ENCODE assay signal across 9 mouse cellular contexts in genomic region chr13:54113819-54114550, GRCm38 (mm10). TPM values are rescaled to one million over a fixed set of nuclear protein-coding genes. Genes with fewer than 3 reads are reported as not detected.
DNase-seq lines count a peak whose midpoint lies in the region; ATAC-seq lines count a peak whose summit lies in the region.
"Had no signal": no experiment of that assay in that cellular context is flagged by ENCODE, and none has a peak within 500 bp of the region (broad histone marks: within the 10 kb centered on the region; RNA-seq: fewer than 3 reads in every experiment).

No protein-coding gene starts in this region.

- ATAC-seq in neural tube, embryonic 11.5 days (ENCODE audit: insufficient read depth, low FRiP score, low TSS enrichment) = no peak
- 0 out of 2 replicates have a peak, but pooled peaks have one; percentile 39 for ATAC-seq in stomach, embryonic 15.5 days (ENCODE audit: insufficient read depth, low FRiP score, low read depth)

- no peaks in the 10 kb centered on the region for H3K36me3 ChIP-seq in neural tube, embryonic 11.5 days (ENCODE audit: control insufficient read depth, insufficient read depth, low read length)
- no peaks in the 10 kb centered on the region for H3K36me3 ChIP-seq in stomach, embryonic 15.5 days
- H3K36me3 ChIP-seq: embryonic facial prominence, embryonic 13.5 days had no signal

- intact Hi-C loops in left cerebral cortex, postnatal 4 days (cut with DNase I) = loop anchor here (2.0 to 10.0 kb wide), 4 partner anchors 113 to 333 kb away; partner anchors contain the start of gene Cplx2

- H3K4me3 ChIP-seq in neural tube, embryonic 11.5 days (ENCODE audit: low read depth, low read length) = no peak overlapping the region
- H3K4me3 ChIP-seq in stomach, embryonic 15.5 days (replicated peaks) = no peak overlapping the region
- H3K4me3 ChIP-seq: embryonic facial prominence, embryonic 13.5 days had no signal

- H3K9ac ChIP-seq in neural tube, embryonic 11.5 days (ENCODE audit: low read length) = no peak overlapping the region
- no peak overlapping the region for H3K9ac ChIP-seq in stomach, embryonic 15.5 days
- H3K9ac ChIP-seq: embryonic facial prominence, embryonic 13.5 days had no signal

- no peaks in the 10 kb centered on the region for H3K27me3 ChIP-seq in neural tube, embryonic 11.5 days (ENCODE audit: control insufficient read depth, insufficient read depth, low read length)
- H3K27me3 ChIP-seq in stomach, embryonic 15.5 days (replicated peaks) = no peaks in the 10 kb centered on the region

- H3K27ac ChIP-seq in neural tube, embryonic 11.5 days (ENCODE audit: low read depth, low read length) = no peak overlapping the region
- H3K27ac ChIP-seq in stomach, embryonic 15.5 days = no peak overlapping the region
- H3K27ac ChIP-seq: embryonic facial prominence, embryonic 13.5 days had no signal

- H3K4me1 ChIP-seq in neural tube, embryonic 11.5 days (ENCODE audit: control insufficient read depth, insufficient read depth, low read length) = no peaks in the 10 kb centered on the region
- H3K4me1 ChIP-seq in stomach, embryonic 15.5 days = no peaks in the 10 kb centered on the region
- H3K4me1 ChIP-seq: embryonic facial prominence, embryonic 13.5 days had no signal

- WGBS in neural tube, embryonic 11.5 days = 57% methylated on average over 11 of the region's 11 CpGs
- WGBS in stomach, embryonic 15.5 days = 56% methylated on average over 11 of the region's 11 CpGs

- H3K9me3 ChIP-seq in neural tube, embryonic 11.5 days (ENCODE audit: control insufficient read depth, low read length) = no peaks in the 10 kb centered on the region
- H3K9me3 ChIP-seq in stomach, embryonic 15.5 days = no peaks in the 10 kb centered on the region
- H3K9me3 ChIP-seq: embryonic facial prominence, embryonic 13.5 days had no signal

- H3K4me2 ChIP-seq in neural tube, embryonic 11.5 days (ENCODE audit: low read depth) = no peak overlapping the region
- H3K4me2 ChIP-seq in stomach, embryonic 15.5 days = no peak overlapping the region
- H3K4me2 ChIP-seq: embryonic facial prominence, embryonic 13.5 days had no signal

- DNase-seq in urinary bladder, adult 18-20 months (ENCODE audit: low spot score in 2 of 2) = peak; percentile 52 to 65
- DNase-seq in urinary bladder, postnatal 10 days (ENCODE audit: low spot score) = no peak
- peak; percentile 90 to 92 for DNase-seq in cerebellum, postnatal 10 days
- peak; percentile 77 to 93 for DNase-seq in frontal cortex, postnatal 36 days (ENCODE audit: low spot score in 2 of 2)
- DNase-seq in induced T-regulatory cell, adult 2 months (ENCODE audit: low read depth) = peak; percentile 68
- DNase-seq in left cerebral cortex, postnatal 4 days = peak; percentile 81
- peak; percentile 80 for DNase-seq in neural tube, embryonic 11.5 days (ENCODE audit: low spot score)

RNA-seq across cellular contexts. Expression of gene Sfxn1, which starts 42.3 kb away (rescaled TPM):
- total RNA-seq in left cerebral cortex, postnatal 4 days (2021) = 10 to 100 TPM; 86.5 to 94.5 TPM
- polyA plus RNA-seq in neural tube, embryonic 11.5 days (2014; fragmentation: Nextera tagmentation; extraction: Ambion mirVana) = 83.0 and 87.7 TPM in 2 replicates
- 63.8 and 72.6 TPM in 2 replicates for polyA plus RNA-seq in stomach, embryonic 15.5 days (2015; fragmentation: Nextera tagmentation; extraction: Ambion mirVana)

RNA-seq across cellular contexts. Expression of gene Drd1, which starts 58.5 kb away (rescaled TPM):
- 10 to 100 TPM; 26.0 to 28.0 TPM for total RNA-seq in left cerebral cortex, postnatal 4 days (2021)
- polyA plus RNA-seq in neural tube, embryonic 11.5 days (2014; fragmentation: Nextera tagmentation; extraction: Ambion mirVana) = 0.55 and 0.73 TPM in 2 replicates
- 0.18 and 0.21 TPM in 2 replicates for polyA plus RNA-seq in stomach, embryonic 15.5 days (2015; fragmentation: Nextera tagmentation; extraction: Ambion mirVana)
